Mouse (Mus musculus) stomach, embryonic 14.5 days (tissue): ENCODE measurements around the gene Entr1. TPM values are rescaled to one million over a fixed set of nuclear protein-coding genes. Genes with fewer than 3 reads are reported as not detected.

Source experiments
- polyA plus RNA-seq: library from polyadenylated mRNA; unstranded; fragments of >200 nt; fragmentation: Nextera tagmentation; extraction: Ambion mirVana; gene quantifications from 2 replicates; pipeline ENCODE4 v1.2.1, GENCODE M21; 2014

Gene Entr1
- polyA plus RNA-seq, 1 experiment from 2014 or later = 102 TPM

Other genes with a start within 250 kb of the Entr1 start
- gene Lhx3, start 181.0 kb downstream of the Entr1 start, polyA plus RNA-seq = not detected in 2 replicates
- gene Qsox2, start 151.8 kb downstream of the Entr1 start, polyA plus RNA-seq = 17.5 and 18.8 TPM in 2 replicates
- gene Ccdc187, start 94.8 kb downstream of the Entr1 start, polyA plus RNA-seq = 0.58 and 1.1 TPM in 2 replicates
- gene Gpsm1, start 73.8 kb downstream of the Entr1 start, polyA plus RNA-seq = 24.0 and 24.1 TPM in 2 replicates
- gene Dnlz, start 37.2 kb downstream of the Entr1 start, polyA plus RNA-seq = 25.6 and 27.6 TPM in 2 replicates
- gene Card9, start 28.4 kb downstream of the Entr1 start, polyA plus RNA-seq = 0.51 and 0.88 TPM in 2 replicates
- 29.4 and 32.2 TPM in 2 replicates for gene Snapc4, start 8.7 kb downstream of the Entr1 start, polyA plus RNA-seq
- gene Pmpca, start within 50 bp of the Entr1 start, polyA plus RNA-seq = 83.2 and 86.5 TPM in 2 replicates
- gene Inpp5e, start 19.9 kb upstream of the Entr1 start, polyA plus RNA-seq = 20.0 and 24.0 TPM in 2 replicates
- gene Sec16a, start 55.9 kb upstream of the Entr1 start, polyA plus RNA-seq = 33.4 and 37.7 TPM in 2 replicates
- 29.5 and 31.7 TPM in 2 replicates for gene Notch1, start 127.3 kb upstream of the Entr1 start, polyA plus RNA-seq
- 113 and 120 TPM in 2 replicates for gene Egfl7, start 190.7 kb upstream of the Entr1 start, polyA plus RNA-seq
- not detected in 2 replicates for gene Gm20532, start 197.3 kb upstream of the Entr1 start, polyA plus RNA-seq
- 43.7 and 44.8 TPM in 2 replicates for gene Agpat2, start 215.1 kb upstream of the Entr1 start, polyA plus RNA-seq
- gene Fam69b, start 239.1 kb upstream of the Entr1 start, polyA plus RNA-seq = 37.7 and 38.5 TPM in 2 replicates